Mouse (Mus musculus) ES-E14 (cell line): ENCODE results near the gene Zfp799.

Source experiments
- HCFC1 ChIP-seq: IDR thresholded peaks from 2 replicates; pipeline ENCODE4 v1.6.1; 2012; ENCODE audit warnings: low read length, inconsistent platforms, borderline replicate concordance; ENCODE audit not compliant: insufficient read depth
- MAFK ChIP-seq: IDR thresholded peaks from 2 replicates; pipeline ENCODE4 v1.6.1; 2014; ENCODE audit warnings: mild to moderate bottlenecking, low read depth, low read length, inconsistent platforms; ENCODE audit not compliant: insufficient read depth
- ZC3H11A ChIP-seq: IDR thresholded peaks from 2 replicates; pipeline ENCODE4 v1.6.1; 2012; ENCODE audit warnings: low read depth, mild to moderate bottlenecking, inconsistent platforms, low read length, borderline replicate concordance
- ZNF384 ChIP-seq: IDR thresholded peaks from 2 replicates; pipeline ENCODE4 v1.6.1; 2012; ENCODE audit warnings: low read depth, low read length, inconsistent platforms

DNA sequence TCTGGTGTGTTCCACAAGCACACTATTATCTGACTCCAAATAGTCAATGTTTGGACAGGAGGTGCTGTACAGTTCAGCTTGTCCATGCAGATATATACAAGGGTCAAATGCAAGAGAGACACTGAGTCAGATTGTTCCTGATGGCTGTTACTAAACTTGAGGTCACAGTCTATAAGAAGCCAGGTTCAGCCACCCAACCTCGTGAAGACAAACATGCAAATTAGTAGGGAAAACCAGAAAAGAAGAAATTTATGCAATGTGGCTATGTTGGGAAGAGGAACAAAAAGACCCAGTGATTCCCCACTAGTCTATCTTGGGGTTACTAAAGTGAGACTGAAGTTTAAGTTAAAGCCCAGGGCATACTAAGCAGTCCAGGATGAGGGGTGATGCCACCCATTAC is 19.4 kb downstream of the Zfp799 start:
- TF ChIP-seq MAFK, result no peak
- no peak for TF ChIP-seq HCFC1
- TF ChIP-seq ZC3H11A, result no peak
- no peak for TF ChIP-seq ZNF384
